Mouse (Mus musculus) small intestine, adult 2 months (tissue): ENCODE measurements around the gene Lzts2. TPM values are rescaled to one million over a fixed set of nuclear protein-coding genes. Genes with fewer than 3 reads are reported as not detected.

ENCODE experiments used
- H3K27ac ChIP-seq: fragments of 200-500 bp; 2 replicates; pipeline ENCODE4 v1.5.1; 2012; ENCODE audit warnings: low read depth, low read length, control low read depth, inconsistent platforms; ENCODE audit not compliant: insufficient read depth
- H3K27me3 ChIP-seq: fragments of 200-500 bp; 2 replicates; pipeline ENCODE4 v1.6.1; 2012; ENCODE audit warnings: mild to moderate bottlenecking, moderate library complexity, low read length, inconsistent platforms; ENCODE audit not compliant: control insufficient read depth, insufficient read depth
- H3K36me3 ChIP-seq: fragments of 200-500 bp; 2 replicates; pipeline ENCODE4 v1.6.1; 2012; ENCODE audit warnings: mild to moderate bottlenecking, low read length, control low read depth, inconsistent platforms; ENCODE audit not compliant: control insufficient read depth, insufficient read depth
- H3K4me1 ChIP-seq: fragments of 200-500 bp; 2 replicates; pipeline ENCODE4 v1.6.1; 2012; ENCODE audit warnings: low read length, inconsistent platforms, mixed read lengths; ENCODE audit not compliant: control insufficient read depth, insufficient read depth, insufficient read length
- H3K4me3 ChIP-seq: fragments of 200-500 bp; 2 replicates; pipeline ENCODE4 v1.5.1; 2012; ENCODE audit warnings: low read depth, mild to moderate bottlenecking, control low read depth, inconsistent platforms, low read length, moderate library complexity
- CTCF ChIP-seq: fragments of 200-500 bp; IDR thresholded peaks from 2 replicates; pipeline ENCODE4 v1.5.1; 2012; ENCODE audit warnings: low read depth, mild to moderate bottlenecking, control low read depth, inconsistent platforms, low read length, moderate library complexity, mixed read lengths; ENCODE audit not compliant: insufficient replicate concordance, insufficient read length; ENCODE audit errors: extremely low read depth
- POLR2A ChIP-seq: fragments of 200-500 bp; IDR thresholded peaks from 2 replicates; pipeline ENCODE4 v1.6.1; 2012; ENCODE audit warnings: low read depth, mild to moderate bottlenecking, control low read depth, inconsistent platforms, low read length, moderate library complexity
- WGBS: fragments of 180-500 bp; shearing (Covaris S2); methylation state at CpG from one replicate; pipeline ENCODE4 v1.1.7; 2018; 5-methylcytosine and 5-hydroxymethylcytosine counted together
- polyA plus RNA-seq: library from polyadenylated mRNA; depleted of rRNA; stranded (reverse); fragments of >200 nt; gene quantifications from 2 replicates; pipeline ENCODE4 v1.2.3, GENCODE M21; 2012; rRNA removed

Lzts2 gene
- 40.3 and 50.4 TPM in 2 replicates for polyA plus RNA-seq

GRCm38 (mm10) chr19:45014335-45014971, at the start of gene Lzts2:
Gene Lzts2, plus strand, starts transcription at chr19:45014414.
- WGBS, result 6% methylated on average over 10 of the region's 10 CpGs

DNA sequence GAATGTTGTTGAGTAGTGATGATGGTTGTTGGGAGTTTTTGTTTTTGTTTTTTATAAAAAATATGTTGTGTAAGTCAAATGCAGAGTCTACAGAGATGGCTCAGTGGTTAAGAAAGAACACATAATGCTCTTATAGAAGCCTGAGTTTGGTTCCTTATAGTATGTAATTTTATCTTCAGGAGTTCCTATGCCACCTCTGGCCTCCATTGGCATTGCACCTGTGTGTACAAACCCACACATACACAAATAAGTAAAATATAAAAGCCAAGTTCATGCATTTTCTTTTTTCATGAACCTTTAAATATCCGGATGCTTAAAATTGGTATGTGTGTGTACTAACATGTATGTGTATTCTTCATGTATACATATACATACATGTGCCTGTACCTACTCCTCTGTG, 48.2 kb upstream of the Lzts2 start:
- H3K36me3 ChIP-seq, result peaks cover 28% of the 10 kb centered on the region
- TF ChIP-seq POLR2A (no peak), CTCF (no peak)
- H3K4me3 ChIP-seq, result no peak overlapping the region
- H3K27me3 ChIP-seq, result no peaks in the 10 kb centered on the region
- no peak overlapping the region for H3K27ac ChIP-seq
- WGBS, result 98% methylated on average over 1 of the region's 1 CpGs
- no peaks in the 10 kb centered on the region for H3K4me1 ChIP-seq

More at GRCm38 (mm10) chr19:45014335-45014971, at the start of gene Lzts2:
- H3K4me1 ChIP-seq, result peaks cover 17% of the 10 kb centered on the region
- H3K36me3 ChIP-seq, result peaks cover 25% of the 10 kb centered on the region
- H3K27me3 ChIP-seq, result no peaks in the 10 kb centered on the region
- TF ChIP-seq CTCF (peak; percentile 21; the same call in 1 of the 2 replicates), POLR2A (peak; percentile 19; the same call in 1 of the 2 replicates)
- H3K4me3 ChIP-seq, result peak within 1 kb of the TSS; percentile 73
- H3K27ac ChIP-seq, result peak within 1 kb of the TSS; percentile 90

DNA sequence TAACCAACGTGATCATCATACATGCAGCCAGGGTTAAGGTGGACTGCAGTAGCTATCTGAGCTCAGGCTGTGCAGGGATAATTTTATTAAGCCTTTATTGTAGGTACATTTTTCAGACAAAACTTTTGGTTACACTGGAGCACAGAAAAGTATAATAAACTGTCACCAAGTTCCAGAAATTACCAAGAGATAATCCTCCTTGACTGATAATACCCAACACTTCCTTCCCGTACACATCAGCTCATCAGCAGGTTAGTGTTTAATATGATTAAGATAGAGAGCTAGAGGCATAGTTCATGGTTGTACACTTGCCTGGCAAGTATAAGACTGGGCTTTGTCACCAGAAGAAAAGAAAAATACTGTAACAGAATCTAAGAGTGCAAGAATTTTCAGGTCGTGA, 45.9 kb upstream of the Lzts2 start:
- WGBS, result 78% methylated on average over 3 of the region's 3 CpGs

GRCm38 (mm10) chr19:44976636-44977035, 37.6 kb upstream of the Lzts2 start:
- Histone ChIP-seq H3K4me3 (no peak overlapping the region), H3K36me3 (peaks cover 61% of the 10 kb centered on the region), H3K27me3 (no peaks in the 10 kb centered on the region), H3K4me1 (peaks cover 6% of the 10 kb centered on the region; the same call in 1 of the 2 replicates), H3K27ac (no peak overlapping the region)
- TF ChIP-seq CTCF, result no peak
- no peak for TF ChIP-seq POLR2A
- WGBS, result 78% methylated on average over 6 of the region's 6 CpGs

More for the DNA sequence above, 45.9 kb upstream of the Lzts2 start:
- H3K4me3 ChIP-seq, result no peak overlapping the region
- TF ChIP-seq CTCF (no peak), POLR2A (no peak)
- no peaks in the 10 kb centered on the region for H3K27me3 ChIP-seq
- H3K27ac ChIP-seq, result no peak overlapping the region
- H3K4me1 ChIP-seq, result no peaks in the 10 kb centered on the region
- peaks cover 33% of the 10 kb centered on the region for H3K36me3 ChIP-seq

- 60% methylated on average over 6 of the region's 6 CpGs for WGBS
- H3K4me1 ChIP-seq, result peaks cover 6% of the 10 kb centered on the region; the same call in 1 of the 2 replicates
These were observed 37.1 kb upstream of the Lzts2 start for GRCm38 (mm10) chr19:44977148-44977547.

GRCm38 (mm10) chr19:44980787-44981186, 33.4 kb upstream of the Lzts2 start:
- H3K36me3 ChIP-seq, result peaks cover 35% of the 10 kb centered on the region
- WGBS, result 82% methylated on average over 2 of the region's 2 CpGs
- no peak overlapping the region for H3K4me3 ChIP-seq
- H3K4me1 ChIP-seq, result peaks cover 26% of the 10 kb centered on the region; the same call in 1 of the 2 replicates
- no peaks in the 10 kb centered on the region for H3K27me3 ChIP-seq
- TF ChIP-seq POLR2A (no peak), CTCF (no peak)
- no peak overlapping the region for H3K27ac ChIP-seq

More at GRCm38 (mm10) chr19:44977148-44977547, 37.1 kb upstream of the Lzts2 start:
- Histone ChIP-seq H3K36me3 (peaks cover 59% of the 10 kb centered on the region), H3K27ac (no peak overlapping the region), H3K4me3 (no peak overlapping the region), H3K27me3 (no peaks in the 10 kb centered on the region)
- TF ChIP-seq CTCF (no peak), POLR2A (no peak)

GRCm38 (mm10) chr19:44982477-44983115, 31.6 kb upstream of the Lzts2 start:
- peaks cover 21% of the 10 kb centered on the region for H3K36me3 ChIP-seq
- H3K27ac ChIP-seq, result peak overlapping the region; percentile 81
- WGBS, result 14% methylated on average over 7 of the region's 7 CpGs
- no peaks in the 10 kb centered on the region for H3K27me3 ChIP-seq
- H3K4me1 ChIP-seq, result peaks cover 37% of the 10 kb centered on the region; the same call in 1 of the 2 replicates
- no peak for TF ChIP-seq POLR2A
- TF ChIP-seq CTCF, result no peak
- H3K4me3 ChIP-seq, result peak overlapping the region; percentile 13; the same call in 1 of the 2 replicates
